Mouse (Mus musculus): Measurements from ENCODE around the gene Tdrkh. TPM values are rescaled to one million over a fixed set of nuclear protein-coding genes. Genes with fewer than 3 reads are reported as not detected.

Tdrkh gene
- polyA plus RNA-seq, 1 experiment from 2014 or later: 11.9 TPM

DNA sequence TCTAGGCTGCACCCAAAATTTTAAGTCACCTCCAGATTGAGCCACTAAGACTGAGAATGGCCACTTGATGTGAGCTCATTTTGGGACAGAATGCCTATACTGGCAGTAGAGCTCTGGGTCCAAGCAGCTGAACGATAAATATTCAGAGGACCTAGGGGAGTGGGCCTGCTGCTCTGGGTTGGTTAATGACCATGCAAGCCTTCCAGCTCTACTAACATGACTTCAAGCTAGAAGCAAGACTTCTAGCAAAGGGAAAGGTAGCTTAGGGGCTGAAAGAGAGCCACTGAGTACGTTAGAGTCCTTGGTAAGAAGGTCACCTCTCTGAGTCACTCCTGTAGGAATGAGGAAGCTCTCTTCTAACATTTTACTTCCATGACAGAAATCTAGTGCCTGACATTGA, 20.9 kb upstream of the Tdrkh start:
- Histone ChIP-seq H3K36me3 (no peaks in the 10 kb centered on the region), H3K27ac (no peak overlapping the region), H3K4me1 (replicated peaks) (no peaks in the 10 kb centered on the region), H3K4me2 (replicated peaks) (no peak overlapping the region), H3K9ac (no peak overlapping the region), H3K27me3 (replicated peaks) (peaks cover 6% of the 10 kb centered on the region), H3K4me3 (replicated peaks) (no peak overlapping the region), H3K9me3 (no peaks in the 10 kb centered on the region)
- 76% methylated on average over 2 of the region's 2 CpGs for WGBS
- ATAC-seq: no peak

DNA sequence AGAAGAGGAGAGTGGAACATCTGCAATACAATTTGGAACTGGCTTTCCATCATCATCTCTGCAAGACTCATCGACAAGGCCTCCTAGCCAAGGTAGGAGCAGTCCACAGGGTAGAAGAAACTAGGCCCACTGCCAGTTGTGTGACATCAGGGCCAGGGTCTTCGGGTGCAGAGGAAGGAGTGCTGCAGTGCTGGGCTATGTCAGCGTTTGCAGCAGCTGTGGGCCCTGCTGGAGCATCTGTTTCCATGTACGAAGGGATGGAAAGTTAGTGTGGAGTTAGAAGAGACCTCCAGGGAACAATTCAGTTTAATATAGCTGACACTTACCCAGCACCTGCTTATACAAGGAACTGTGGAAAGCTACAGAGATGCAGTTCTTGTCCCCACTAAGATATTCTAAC, 20.0 kb upstream of the Tdrkh start:
- Histone ChIP-seq H3K27me3 (replicated peaks) (peaks cover 12% of the 10 kb centered on the region), H3K4me3 (replicated peaks) (no peak overlapping the region), H3K9ac (no peak overlapping the region), H3K4me1 (replicated peaks) (no peaks in the 10 kb centered on the region), H3K9me3 (no peaks in the 10 kb centered on the region), H3K36me3 (no peaks in the 10 kb centered on the region), H3K27ac (no peak overlapping the region), H3K4me2 (replicated peaks) (no peak overlapping the region)
- 60% methylated on average over 4 of the region's 4 CpGs for WGBS
- ATAC-seq: no peak

DNA sequence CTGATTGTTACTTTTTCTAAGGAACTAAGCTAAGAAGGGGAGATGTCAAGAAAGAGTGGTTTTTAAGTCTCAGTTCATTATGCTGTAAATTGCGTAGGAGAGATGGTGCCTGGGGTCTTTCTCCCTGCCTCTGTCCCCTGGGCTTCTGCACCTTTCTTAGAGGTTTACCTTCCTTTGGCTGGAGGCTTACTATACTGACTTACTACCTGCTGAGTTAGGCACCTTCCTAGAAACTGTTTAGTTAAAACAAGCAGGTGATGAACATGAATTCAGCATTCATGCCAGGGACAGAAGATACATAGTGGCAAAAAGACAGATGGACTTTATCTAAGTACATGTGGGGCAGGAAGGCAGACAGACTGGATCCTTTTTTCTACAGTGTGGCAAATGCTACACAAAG, 16.7 kb upstream of the Tdrkh start:
- no peaks in the 10 kb centered on the region for H3K9me3 ChIP-seq
- 83% methylated on average over 1 of the region's 1 CpGs for WGBS
- H3K4me3 ChIP-seq (replicated peaks): no peak overlapping the region
- H3K4me2 ChIP-seq (replicated peaks): no peak overlapping the region
- ATAC-seq: no peak
- peaks cover 32% of the 10 kb centered on the region for H3K27me3 ChIP-seq (replicated peaks)
- no peak overlapping the region for H3K27ac ChIP-seq
- H3K4me1 ChIP-seq (replicated peaks): 0 out of 2 replicates have a peak, but pooled peaks cover 2% of the 10 kb centered on the region
- H3K36me3 ChIP-seq: no peaks in the 10 kb centered on the region
- no peak overlapping the region for H3K9ac ChIP-seq

DNA sequence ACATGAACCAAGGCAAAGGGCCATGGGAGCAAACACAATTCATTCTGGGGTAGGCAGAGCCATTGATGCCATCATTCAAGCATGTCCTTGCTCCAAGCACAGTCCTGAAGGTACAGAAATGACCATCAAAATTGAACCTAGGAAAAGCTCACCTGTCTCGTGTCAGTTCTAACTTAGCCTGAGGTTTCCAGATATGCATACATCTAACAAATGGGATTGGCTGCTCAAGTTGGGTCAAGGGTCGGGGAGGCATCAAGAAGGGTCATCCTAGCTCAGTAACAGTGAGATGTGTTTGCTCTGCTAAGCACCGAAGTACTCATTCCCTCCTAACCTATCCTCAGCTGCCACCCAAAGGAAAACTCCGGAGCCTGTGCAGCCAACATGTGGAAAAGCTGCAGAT, 16.2 kb upstream of the Tdrkh start:
- Histone ChIP-seq H3K9me3 (no peaks in the 10 kb centered on the region), H3K36me3 (no peaks in the 10 kb centered on the region), H3K27ac (no peak overlapping the region), H3K4me2 (replicated peaks) (no peak overlapping the region), H3K27me3 (replicated peaks) (peaks cover 37% of the 10 kb centered on the region), H3K9ac (no peak overlapping the region), H3K4me1 (replicated peaks) (0 out of 2 replicates have a peak, but pooled peaks cover 2% of the 10 kb centered on the region), H3K4me3 (replicated peaks) (no peak overlapping the region)
- 76% methylated on average over 4 of the region's 4 CpGs for WGBS
- no peak for ATAC-seq

DNA sequence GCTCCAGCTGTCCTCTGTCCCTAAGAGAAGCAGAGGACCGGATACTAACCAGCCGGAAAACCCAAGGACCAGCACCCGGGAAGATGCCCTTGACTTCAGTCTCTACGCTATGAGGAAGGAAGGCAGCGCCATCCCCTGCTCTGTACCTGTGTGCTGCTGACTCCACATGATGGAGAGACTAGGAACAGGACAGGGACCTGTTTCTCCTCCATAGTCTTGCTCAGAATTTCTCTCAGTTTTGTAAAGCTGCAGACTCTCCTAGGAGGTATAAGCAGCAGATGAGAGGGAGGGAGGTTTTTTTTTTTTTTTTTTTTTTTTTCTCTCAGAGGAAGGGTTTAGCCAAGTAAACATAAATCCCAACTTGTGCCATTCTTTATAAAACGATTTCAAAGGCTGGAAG, 14.9 kb upstream of the Tdrkh start, which contains the start of gene Lingo4:
Gene Lingo4, plus strand, starts transcription at position 301 of the 400 bp plus-strand sequence.
- ATAC-seq: no peak
- Histone ChIP-seq H3K27me3 (replicated peaks) (peaks cover 44% of the 10 kb centered on the region), H3K9ac (no peak within 1 kb of the TSS), H3K4me1 (replicated peaks) (0 out of 2 replicates have a peak, but pooled peaks cover 2% of the 10 kb centered on the region), H3K27ac (no peak within 1 kb of the TSS), H3K9me3 (no peaks in the 10 kb centered on the region), H3K4me3 (replicated peaks) (peak within 1 kb of the TSS; percentile 17), H3K36me3 (no peaks in the 10 kb centered on the region), H3K4me2 (replicated peaks) (peak within 1 kb of the TSS; percentile 62)
- WGBS: 69% methylated on average over 6 of the region's 6 CpGs

DNA sequence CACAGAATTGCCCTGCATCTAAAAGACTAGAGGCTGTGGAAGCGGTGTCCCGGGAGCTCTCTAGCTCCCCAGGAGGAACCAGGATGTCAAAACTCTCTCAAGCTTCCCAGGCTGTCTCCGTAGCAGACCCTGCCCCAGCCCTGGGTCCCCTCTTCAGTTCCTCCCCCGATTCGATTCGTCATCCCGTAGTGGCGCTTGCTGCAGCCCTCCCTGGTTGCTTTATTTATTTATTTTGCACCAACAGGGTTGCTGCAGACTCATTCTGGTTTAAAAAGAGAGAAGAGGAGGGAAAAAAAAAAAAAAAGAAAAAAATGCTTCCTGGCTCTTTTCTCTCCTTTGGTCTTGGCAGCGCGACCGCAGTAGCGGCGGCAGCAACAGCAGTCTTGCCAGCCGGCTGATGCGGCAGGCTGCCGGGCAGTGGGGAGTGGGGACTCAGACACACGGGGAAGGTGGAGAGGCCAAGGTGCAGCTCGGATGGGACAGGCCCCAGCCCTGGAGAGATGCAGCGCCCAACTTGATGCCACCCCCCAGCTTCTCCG, 14.1 kb upstream of the Tdrkh start:
- H3K27ac ChIP-seq: no peak overlapping the region
- H3K4me1 ChIP-seq (replicated peaks): 0 out of 2 replicates have a peak, but pooled peaks cover 2% of the 10 kb centered on the region
- peaks cover 45% of the 10 kb centered on the region for H3K27me3 ChIP-seq (replicated peaks)
- H3K4me3 ChIP-seq (replicated peaks): peak overlapping the region; percentile 17
- H3K9ac ChIP-seq: no peak overlapping the region
- WGBS: 3% methylated on average over 20 of the region's 20 CpGs
- no peaks in the 10 kb centered on the region for H3K36me3 ChIP-seq
- H3K4me2 ChIP-seq (replicated peaks): peak overlapping the region; percentile 62
- no peaks in the 10 kb centered on the region for H3K9me3 ChIP-seq
- no peak for ATAC-seq

DNA sequence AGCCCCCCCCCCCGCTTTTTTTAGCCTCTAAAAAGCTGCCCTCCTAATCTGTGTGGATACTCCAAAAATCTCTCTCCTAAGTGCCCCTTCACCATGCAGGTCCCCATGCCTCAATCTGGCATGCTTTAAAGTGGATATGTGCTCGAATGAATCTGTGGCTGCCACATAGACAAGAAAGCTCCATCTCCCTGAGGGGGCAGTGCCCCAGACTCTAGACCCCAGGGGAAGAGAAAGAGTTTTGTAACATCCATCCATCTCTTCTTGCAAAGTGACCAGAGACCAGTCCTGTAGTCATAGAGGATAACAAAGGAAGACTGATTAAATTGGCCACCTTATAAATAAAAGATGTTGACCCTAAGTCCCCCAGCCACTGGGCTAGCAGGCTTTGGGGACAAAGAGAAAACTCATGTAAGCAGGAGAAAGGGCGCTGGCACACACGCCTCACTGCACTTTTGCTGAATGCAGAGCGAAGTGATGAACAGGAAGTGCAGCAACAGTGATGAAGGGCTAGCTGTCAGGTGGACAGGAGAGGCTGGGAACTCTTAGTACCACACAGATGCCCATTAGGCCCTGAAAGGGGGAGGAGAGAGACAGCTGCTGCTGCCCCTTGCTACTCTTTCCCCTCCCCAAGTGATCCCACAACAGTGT, 13.3 kb upstream of the Tdrkh start:
- H3K27ac ChIP-seq: no peak overlapping the region
- no peak overlapping the region for H3K4me2 ChIP-seq (replicated peaks)
- H3K4me3 ChIP-seq (replicated peaks): no peak overlapping the region
- ATAC-seq: no peak
- H3K9ac ChIP-seq: no peak overlapping the region
- H3K27me3 ChIP-seq (replicated peaks): peaks cover 45% of the 10 kb centered on the region
- no peaks in the 10 kb centered on the region for H3K9me3 ChIP-seq
- H3K4me1 ChIP-seq (replicated peaks): 0 out of 2 replicates have a peak, but pooled peaks cover 2% of the 10 kb centered on the region
- H3K36me3 ChIP-seq: no peaks in the 10 kb centered on the region
- WGBS: 46% methylated on average over 5 of the region's 5 CpGs

DNA sequence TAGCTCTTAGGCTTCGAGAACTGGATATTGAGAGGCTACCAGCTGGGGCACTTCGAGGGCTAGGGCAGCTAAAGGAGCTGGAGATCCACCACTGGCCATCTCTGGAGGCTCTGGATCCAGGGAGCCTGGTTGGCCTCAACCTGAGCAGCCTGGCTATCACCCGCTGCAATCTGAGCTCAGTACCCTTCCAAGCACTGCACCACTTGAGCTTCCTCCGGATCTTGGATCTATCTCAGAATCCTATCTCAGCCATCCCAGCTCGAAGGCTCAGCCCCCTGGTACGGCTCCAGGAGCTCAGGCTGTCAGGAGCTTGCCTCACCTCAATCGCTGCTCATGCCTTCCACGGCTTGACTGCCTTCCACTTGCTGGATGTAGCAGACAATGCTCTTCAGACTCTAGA, 10.6 kb upstream of the Tdrkh start:
- H3K36me3 ChIP-seq: no peaks in the 10 kb centered on the region

DNA sequence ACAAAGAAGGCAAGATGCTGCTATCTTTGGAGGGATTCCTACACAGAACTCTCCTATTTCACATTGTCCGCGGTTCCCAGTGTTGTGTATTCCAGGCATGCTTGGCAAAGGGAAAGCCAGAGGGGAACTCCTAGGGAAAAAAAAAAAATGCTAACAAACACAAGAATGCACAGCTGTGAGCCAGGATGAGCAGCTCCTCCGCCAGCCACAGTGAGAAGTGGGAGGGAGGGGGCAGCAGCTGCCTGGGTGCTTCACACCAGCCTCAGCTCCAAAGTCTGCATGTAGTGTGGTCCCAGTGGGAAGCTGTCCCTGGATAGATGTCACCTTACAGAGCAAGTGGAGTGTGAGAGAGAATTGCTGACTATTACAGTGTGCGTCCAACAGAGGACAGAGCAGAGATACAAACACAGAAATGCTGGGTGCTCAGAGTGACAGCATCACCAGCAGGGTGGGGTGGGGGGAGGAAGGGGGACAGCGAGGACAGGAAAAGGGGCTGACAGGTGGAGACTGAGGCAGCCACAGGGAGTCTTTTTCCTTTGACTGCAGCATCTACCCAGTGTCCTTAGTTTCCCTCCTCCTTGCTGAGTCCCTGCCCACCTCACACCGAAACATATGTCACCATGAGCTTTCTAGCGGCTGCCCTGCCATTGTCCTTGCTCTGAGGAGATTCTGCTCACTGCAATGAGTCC, 8.6 kb upstream of the Tdrkh start:
- no peak for ATAC-seq

More for the DNA sequence above, 10.6 kb upstream of the Tdrkh start:
- WGBS: 66% methylated on average over 8 of the region's 8 CpGs
- Histone ChIP-seq H3K27me3 (replicated peaks) (peaks cover 38% of the 10 kb centered on the region), H3K4me1 (replicated peaks) (0 out of 2 replicates have a peak, but pooled peaks cover 2% of the 10 kb centered on the region), H3K27ac (no peak overlapping the region), H3K4me2 (replicated peaks) (no peak overlapping the region), H3K4me3 (replicated peaks) (no peak overlapping the region), H3K9ac (no peak overlapping the region), H3K9me3 (no peaks in the 10 kb centered on the region)
- no peak for ATAC-seq

DNA sequence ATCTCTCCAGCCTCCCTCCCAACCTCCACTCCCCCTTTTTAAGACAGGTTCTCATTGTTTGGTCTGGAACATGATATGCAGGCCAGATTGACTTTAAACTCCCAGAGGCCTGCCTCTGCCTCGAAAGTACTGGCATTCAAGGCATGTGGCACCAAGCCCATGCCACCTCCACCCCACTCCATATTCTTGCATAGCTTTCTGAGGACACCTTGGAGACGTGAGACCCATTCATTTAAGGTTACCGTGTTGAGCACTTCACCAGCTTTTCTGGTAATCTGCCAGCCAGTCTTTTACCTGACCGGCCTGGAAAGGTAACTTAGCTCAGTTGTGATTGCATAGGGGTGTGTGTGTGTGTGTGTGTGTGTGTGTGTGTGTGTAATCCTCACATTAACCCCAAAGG, 7.5 kb upstream of the Tdrkh start:
- Histone ChIP-seq H3K27ac (no peak overlapping the region), H3K9ac (no peak overlapping the region)
- ATAC-seq: no peak

More for the DNA sequence above, 8.6 kb upstream of the Tdrkh start:
- Histone ChIP-seq H3K27ac (no peak overlapping the region), H3K4me3 (replicated peaks) (no peak overlapping the region), H3K4me2 (replicated peaks) (no peak overlapping the region), H3K9me3 (no peaks in the 10 kb centered on the region), H3K4me1 (replicated peaks) (no peaks in the 10 kb centered on the region), H3K27me3 (replicated peaks) (peaks cover 27% of the 10 kb centered on the region), H3K36me3 (no peaks in the 10 kb centered on the region), H3K9ac (no peak overlapping the region)
- WGBS: 26% methylated on average over 7 of the region's 7 CpGs

DNA sequence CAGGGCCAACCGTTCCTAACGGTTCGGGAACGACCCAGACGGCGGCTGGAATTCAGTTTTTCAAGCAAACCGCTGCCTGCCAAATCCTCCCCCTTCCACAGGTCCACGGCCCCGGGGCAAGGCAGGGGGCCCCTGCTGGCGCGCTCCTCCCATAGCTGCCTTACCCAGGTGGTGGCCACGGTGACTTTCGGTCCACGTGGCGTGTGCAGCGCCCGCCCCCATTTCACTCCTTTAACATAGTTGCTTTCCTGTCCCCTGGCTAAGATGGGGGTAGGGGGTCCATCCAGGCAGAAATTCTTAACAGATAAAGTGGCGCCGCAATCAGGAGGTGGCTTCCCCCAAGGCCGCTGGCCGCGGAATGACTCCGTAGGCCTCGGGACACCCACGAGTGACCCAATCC, 543 bp upstream of the Tdrkh start:
- H3K27me3 ChIP-seq (replicated peaks): no peaks in the 10 kb centered on the region
- no peaks in the 10 kb centered on the region for H3K9me3 ChIP-seq
- peak overlapping the region; percentile 47 for H3K4me3 ChIP-seq (replicated peaks)
- H3K36me3 ChIP-seq: no peaks in the 10 kb centered on the region
- H3K27ac ChIP-seq: no peak overlapping the region
- peak; percentile 63 for ATAC-seq
- peaks cover 7% of the 10 kb centered on the region for H3K4me1 ChIP-seq (replicated peaks)
- WGBS: 7% methylated on average over 25 of the region's 25 CpGs
- H3K9ac ChIP-seq: peak overlapping the region; percentile 38
- H3K4me2 ChIP-seq (replicated peaks): peak overlapping the region; percentile 94

More for the DNA sequence above, 7.5 kb upstream of the Tdrkh start:
- Histone ChIP-seq H3K4me3 (replicated peaks) (no peak overlapping the region), H3K36me3 (no peaks in the 10 kb centered on the region), H3K4me2 (replicated peaks) (no peak overlapping the region), H3K4me1 (replicated peaks) (no peaks in the 10 kb centered on the region), H3K9me3 (no peaks in the 10 kb centered on the region), H3K27me3 (replicated peaks) (peaks cover 19% of the 10 kb centered on the region)
- 63% methylated on average over 4 of the region's 4 CpGs for WGBS

DNA sequence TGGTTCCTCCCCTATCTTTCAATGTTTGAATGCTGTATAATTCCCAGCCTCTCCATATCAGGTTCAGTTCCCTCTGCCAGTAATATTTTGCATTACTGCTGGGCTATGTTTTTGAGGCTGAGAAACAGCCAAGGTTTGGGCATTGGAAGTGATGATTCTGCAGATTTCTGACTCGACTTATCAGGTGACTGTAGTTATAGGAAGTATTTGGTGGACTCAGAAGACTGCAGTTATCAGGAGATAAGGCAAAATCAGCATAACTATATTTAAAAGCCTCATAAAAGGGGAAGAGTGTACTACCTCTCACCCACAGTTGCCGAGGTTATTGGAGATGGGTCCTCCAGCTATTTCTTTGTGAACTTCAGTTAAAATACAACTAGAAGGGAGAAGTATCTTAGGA, 17.9 kb downstream of the Tdrkh start:
- H3K4me3 ChIP-seq (replicated peaks): no peak overlapping the region
- no peak for ATAC-seq
- no peak overlapping the region for H3K9ac ChIP-seq
- H3K27ac ChIP-seq: no peak overlapping the region
- no peaks in the 10 kb centered on the region for H3K36me3 ChIP-seq
- no peaks in the 10 kb centered on the region for H3K9me3 ChIP-seq
- no peak overlapping the region for H3K4me2 ChIP-seq (replicated peaks)
- WGBS: 59% methylated on average over 2 of the region's 2 CpGs
- no peaks in the 10 kb centered on the region for H3K4me1 ChIP-seq (replicated peaks)
- H3K27me3 ChIP-seq (replicated peaks): no peaks in the 10 kb centered on the region

Data from intestine, embryonic 15.5 days (tissue).